Mouse (Mus musculus) embryonic facial prominence, embryonic 12.5 days (tissue): Measurements from ENCODE around the gene Prdm15. TPM values are rescaled to one million over a fixed set of nuclear protein-coding genes. Genes with fewer than 3 reads are reported as not detected.

Source experiments
- ATAC-seq: fragments of 200-750 bp; cut with Nextera tagmentation; 2 replicates; pipeline ENCODE4 v1.8.0; 2017; ENCODE audit not compliant: insufficient number of reproducible peaks, insufficient read depth, low FRiP score, low TSS enrichment
- H3K27ac ChIP-seq: fragments of 300-500 bp; sonication (generic); 2 replicates; pipeline ENCODE4 v1.5.1; 2016; ENCODE audit warnings: mild to moderate bottlenecking
- H3K27me3 ChIP-seq: fragments of 300-500 bp; sonication (generic); 2 replicates; pipeline ENCODE4 v1.6.1; 2016; ENCODE audit warnings: mild to moderate bottlenecking, moderate library complexity
- H3K36me3 ChIP-seq: fragments of 300-500 bp; sonication (generic); 2 replicates; pipeline ENCODE4 v1.6.1; 2016; ENCODE audit warnings: mild to moderate bottlenecking
- H3K4me1 ChIP-seq: fragments of 300-500 bp; sonication (generic); 2 replicates; pipeline ENCODE4 v1.6.1; 2016
- H3K4me2 ChIP-seq: fragments of 300-500 bp; sonication (generic); replicated peaks from 2 replicates; pipeline ENCODE4 v1.6.1; 2016; ENCODE audit warnings: mild to moderate bottlenecking, moderate library complexity
- H3K4me3 ChIP-seq: fragments of 300-500 bp; sonication (generic); 2 replicates; pipeline ENCODE4 v1.5.1; 2016; ENCODE audit warnings: mild to moderate bottlenecking
- H3K9ac ChIP-seq: fragments of 300-500 bp; sonication (generic); 2 replicates; pipeline ENCODE4 v1.6.1; 2016; ENCODE audit warnings: mild to moderate bottlenecking, moderate library complexity
- H3K9me3 ChIP-seq: fragments of 300-500 bp; sonication (generic); 2 replicates; pipeline ENCODE4 v1.6.1; 2016; ENCODE audit warnings: mild to moderate bottlenecking, moderate library complexity
- WGBS: fragments of 180-500 bp; shearing (Covaris S2); methylation state at CpG from one replicate; pipeline ENCODE4 v1.1.7; 2016; 5-methylcytosine and 5-hydroxymethylcytosine counted together
- polyA plus RNA-seq: library from polyadenylated mRNA; unstranded; fragments of >200 nt; fragmentation: Nextera tagmentation; extraction: Ambion mirVana; gene quantifications from 2 replicates; pipeline ENCODE4 v1.2.1, GENCODE M21; 2016

Prdm15 gene
- polyA plus RNA-seq, 1 experiment from 2014 or later, result 15.7 TPM

GRCm38 (mm10) chr16:97863932-97864467, 12.3 kb upstream of the Prdm15 start:
- no peak overlapping the region for H3K9ac ChIP-seq
- H3K36me3 ChIP-seq, result 0 out of 2 replicates have a peak, but pooled peaks cover 20% of the 10 kb centered on the region
- H3K4me1 ChIP-seq, result no peaks in the 10 kb centered on the region
- no peak for ATAC-seq
- 85% methylated on average over 3 of the region's 3 CpGs for WGBS
- no peaks in the 10 kb centered on the region for H3K9me3 ChIP-seq
- H3K27ac ChIP-seq, result no peak overlapping the region
- H3K27me3 ChIP-seq, result no peaks in the 10 kb centered on the region
- H3K4me2 ChIP-seq, result no peak overlapping the region
- no peak overlapping the region for H3K4me3 ChIP-seq

GRCm38 (mm10) chr16:97856050-97856449, 4.4 kb upstream of the Prdm15 start:
- H3K4me3 ChIP-seq, result no peak overlapping the region
- H3K36me3 ChIP-seq, result no peaks in the 10 kb centered on the region
- H3K27me3 ChIP-seq, result no peaks in the 10 kb centered on the region
- no peak overlapping the region for H3K27ac ChIP-seq
- ATAC-seq, result no peak
- peaks cover 7% of the 10 kb centered on the region for H3K4me1 ChIP-seq
- H3K9ac ChIP-seq, result no peak overlapping the region
- H3K4me2 ChIP-seq, result no peak overlapping the region
- no peaks in the 10 kb centered on the region for H3K9me3 ChIP-seq

DNA sequence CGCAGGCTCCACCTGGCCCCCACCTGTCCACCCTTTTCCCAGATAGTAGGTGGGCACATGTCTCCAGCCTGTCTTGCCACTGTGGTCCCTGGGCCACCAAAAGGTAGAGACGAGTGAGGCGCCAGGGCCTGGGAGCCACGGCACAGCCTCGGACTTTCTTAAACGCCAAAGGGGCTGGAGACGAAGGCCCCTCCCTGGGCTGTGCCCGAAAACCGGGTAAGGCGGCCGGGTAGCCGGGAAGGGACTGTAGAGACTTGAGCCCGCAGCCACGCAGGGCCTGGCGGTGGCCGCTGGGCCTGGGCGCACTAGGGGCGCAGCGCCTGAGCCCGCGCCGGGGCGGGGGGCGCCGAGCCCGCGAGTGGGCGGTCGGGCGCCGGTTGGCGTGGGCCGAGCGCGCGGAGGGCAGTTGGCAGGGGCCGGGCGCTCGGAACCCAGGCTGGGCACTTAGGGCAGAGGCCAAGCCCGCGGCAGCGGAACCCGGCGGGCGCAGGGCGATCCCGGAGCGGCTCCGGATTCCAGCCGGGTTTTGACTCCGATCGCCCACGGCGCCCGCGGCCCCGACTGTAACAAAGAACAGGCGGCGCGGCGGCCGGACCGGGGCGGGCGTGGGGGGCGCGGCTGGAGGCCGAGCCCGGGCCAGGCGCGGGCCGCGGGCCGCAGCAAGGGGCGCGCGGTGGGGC, 449 bp downstream of the Prdm15 start:
- under 1% methylated on average over 73 of the region's 77 CpGs for WGBS
- Histone ChIP-seq H3K27ac (peak overlapping the region; percentile 98), H3K4me1 (peaks cover 14% of the 10 kb centered on the region), H3K4me3 (peak overlapping the region; percentile 82), H3K9me3 (no peaks in the 10 kb centered on the region), H3K36me3 (0 out of 2 replicates have a peak, but pooled peaks cover 11% of the 10 kb centered on the region), H3K4me2 (peak overlapping the region; percentile 69), H3K9ac (peak overlapping the region; percentile 96), H3K27me3 (no peaks in the 10 kb centered on the region)
- peak; percentile 91 for ATAC-seq

DNA sequence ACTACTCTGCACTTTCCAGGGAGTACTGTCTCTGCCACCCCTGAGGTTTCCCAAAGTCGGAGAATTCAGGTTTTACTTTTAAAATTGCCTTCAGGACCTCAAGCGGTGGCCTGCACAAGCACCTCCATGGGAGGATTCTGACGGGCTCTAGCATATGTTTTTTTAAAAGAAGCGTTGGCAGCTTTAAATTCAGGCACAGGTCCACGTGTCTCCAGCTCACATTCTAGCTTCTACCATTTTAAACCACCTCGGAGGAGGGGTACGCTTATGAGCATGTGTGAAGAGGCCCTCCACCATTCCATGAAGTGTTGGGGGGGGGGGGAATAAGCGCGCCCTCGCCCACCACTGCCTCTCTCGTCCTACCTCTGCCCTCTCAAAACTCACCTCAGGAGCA, 986 bp downstream of the Prdm15 start:
- 0 out of 2 replicates have a peak, but pooled peaks cover 17% of the 10 kb centered on the region for H3K36me3 ChIP-seq
- peak overlapping the region; percentile 82 for H3K4me3 ChIP-seq
- H3K9me3 ChIP-seq, result no peaks in the 10 kb centered on the region
- H3K4me2 ChIP-seq, result peak overlapping the region; percentile 69
- WGBS, result 0% methylated on average over 9 of the region's 11 CpGs
- H3K9ac ChIP-seq, result peak overlapping the region; percentile 96
- H3K27ac ChIP-seq, result peak overlapping the region; percentile 98
- H3K27me3 ChIP-seq, result no peaks in the 10 kb centered on the region
- ATAC-seq, result peak; percentile 48
- H3K4me1 ChIP-seq, result peaks cover 14% of the 10 kb centered on the region

DNA sequence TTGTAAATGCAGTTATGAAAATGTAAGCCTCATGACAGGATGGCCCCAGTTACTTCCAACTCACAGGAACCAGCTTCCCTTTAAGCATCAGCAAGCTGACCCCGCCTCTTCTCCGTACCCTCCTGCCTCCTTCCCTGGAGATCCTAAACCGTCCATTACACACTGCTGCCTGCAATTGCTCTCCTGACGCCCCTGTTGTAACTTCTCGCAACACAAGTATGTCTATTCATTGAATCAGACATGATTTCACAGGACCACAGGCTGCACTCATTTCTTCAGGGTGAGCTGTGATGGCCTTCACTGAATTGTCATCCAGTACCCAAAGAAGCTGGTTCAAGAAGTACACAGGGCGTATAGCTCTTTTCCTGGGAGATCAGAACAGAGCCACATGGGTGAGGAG, 2.8 kb downstream of the Prdm15 start:
- no peaks in the 10 kb centered on the region for H3K27me3 ChIP-seq
- 79% methylated on average over 6 of the region's 6 CpGs for WGBS
- peaks cover 14% of the 10 kb centered on the region for H3K4me1 ChIP-seq
- no peak overlapping the region for H3K27ac ChIP-seq
- no peak overlapping the region for H3K4me2 ChIP-seq
- no peaks in the 10 kb centered on the region for H3K9me3 ChIP-seq
- ATAC-seq, result no peak
- H3K9ac ChIP-seq, result no peak overlapping the region
- H3K36me3 ChIP-seq, result 0 out of 2 replicates have a peak, but pooled peaks cover 19% of the 10 kb centered on the region
- no peak overlapping the region for H3K4me3 ChIP-seq

- Histone ChIP-seq H3K4me3 (no peak overlapping the region), H3K27me3 (no peaks in the 10 kb centered on the region), H3K36me3 (peaks cover 24% of the 10 kb centered on the region; the same call in 1 of the 2 replicates), H3K9ac (no peak overlapping the region), H3K4me2 (no peak overlapping the region), H3K27ac (no peak overlapping the region), H3K9me3 (no peaks in the 10 kb centered on the region), H3K4me1 (peaks cover 7% of the 10 kb centered on the region)
- ATAC-seq, result no peak
- 87% methylated on average over 12 of the region's 12 CpGs for WGBS
These were observed 6.4 kb downstream of the Prdm15 start for GRCm38 (mm10) chr16:97844967-97845937.

DNA sequence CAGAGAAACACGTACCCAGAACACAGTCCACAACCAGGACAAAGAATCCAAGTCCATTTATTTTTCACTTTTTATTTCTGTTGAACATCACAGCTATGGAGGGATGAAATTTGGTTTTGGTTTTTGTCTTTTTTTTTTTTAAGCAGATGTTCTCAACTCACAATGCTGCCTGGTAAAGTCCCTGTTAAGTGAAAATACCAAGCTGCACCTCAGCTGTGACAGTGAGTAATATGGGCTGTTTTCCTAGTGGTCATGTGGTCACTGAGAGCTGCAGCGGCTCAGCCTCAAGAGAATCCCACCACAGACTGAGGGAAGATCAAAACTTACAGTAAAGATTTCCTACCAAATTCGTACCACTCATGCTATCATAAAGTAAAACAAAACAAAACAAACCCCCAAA, 19.5 kb downstream of the Prdm15 start:
- H3K9ac ChIP-seq, result no peak overlapping the region
- 87% methylated on average over 3 of the region's 3 CpGs for WGBS
- no peaks in the 10 kb centered on the region for H3K9me3 ChIP-seq

DNA sequence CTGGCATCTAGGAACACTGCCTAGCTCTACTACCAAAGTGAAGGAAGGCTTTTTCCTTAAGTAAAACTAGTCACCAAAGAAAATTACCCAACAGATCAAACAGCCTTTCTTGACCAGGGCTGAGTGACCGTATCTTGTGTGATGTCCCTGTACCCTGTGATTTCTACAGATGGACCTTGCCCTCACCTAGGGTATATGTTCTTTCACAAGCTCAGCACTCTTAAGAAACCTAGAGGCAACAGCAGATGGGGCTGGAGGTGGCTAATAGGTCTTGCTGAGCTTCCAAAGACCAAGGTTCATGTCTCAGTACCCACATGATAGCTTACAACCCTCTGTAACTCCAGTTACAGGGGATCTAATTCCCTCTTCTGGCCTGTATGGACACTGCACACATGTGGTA, 23.4 kb downstream of the Prdm15 start:
- WGBS, result 100% methylated on average over 1 of the region's 1 CpGs
- Histone ChIP-seq H3K36me3 (peaks cover 57% of the 10 kb centered on the region), H3K27me3 (no peaks in the 10 kb centered on the region), H3K4me2 (no peak overlapping the region), H3K9me3 (no peaks in the 10 kb centered on the region), H3K4me3 (no peak overlapping the region), H3K27ac (no peak overlapping the region), H3K4me1 (no peaks in the 10 kb centered on the region), H3K9ac (no peak overlapping the region)
- ATAC-seq, result no peak

More for the DNA sequence above, 19.5 kb downstream of the Prdm15 start:
- Histone ChIP-seq H3K4me2 (no peak overlapping the region), H3K4me3 (no peak overlapping the region), H3K36me3 (peaks cover 81% of the 10 kb centered on the region), H3K27me3 (no peaks in the 10 kb centered on the region), H3K27ac (no peak overlapping the region), H3K4me1 (no peaks in the 10 kb centered on the region)
- ATAC-seq, result no peak

- WGBS, result 91% methylated on average over 6 of the region's 6 CpGs
- ATAC-seq, result no peak
- H3K4me1 ChIP-seq, result no peaks in the 10 kb centered on the region
- no peak overlapping the region for H3K4me2 ChIP-seq
- H3K27ac ChIP-seq, result no peak overlapping the region
- H3K27me3 ChIP-seq, result no peaks in the 10 kb centered on the region
- H3K9ac ChIP-seq, result no peak overlapping the region
- no peak overlapping the region for H3K4me3 ChIP-seq
- H3K9me3 ChIP-seq, result no peaks in the 10 kb centered on the region
- H3K36me3 ChIP-seq, result peaks cover 50% of the 10 kb centered on the region
These were observed 28.2 kb downstream of the Prdm15 start for GRCm38 (mm10) chr16:97823311-97824007.

DNA sequence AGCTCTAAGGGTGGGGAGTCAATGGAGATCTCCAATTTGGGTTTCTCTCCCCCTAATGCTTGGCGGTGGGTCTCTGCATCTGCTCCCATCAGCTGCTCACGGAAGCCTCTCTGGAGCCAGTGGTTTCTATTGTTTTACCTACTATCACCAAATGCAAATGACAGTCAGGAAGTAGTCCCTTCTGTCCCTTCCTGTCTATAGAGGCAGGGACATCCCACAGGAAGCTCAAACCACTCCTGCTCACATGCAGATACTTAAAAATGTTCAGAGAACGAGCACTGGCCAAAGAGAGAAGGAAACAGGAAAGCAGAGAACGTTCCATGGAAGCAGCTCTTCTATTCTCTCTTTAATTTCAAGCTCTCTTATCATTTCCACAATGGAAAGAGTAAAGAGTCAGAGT, 32.1 kb downstream of the Prdm15 start:
- Histone ChIP-seq H3K36me3 (peaks cover 62% of the 10 kb centered on the region), H3K4me3 (no peak overlapping the region), H3K27ac (no peak overlapping the region), H3K4me1 (no peaks in the 10 kb centered on the region), H3K9me3 (no peaks in the 10 kb centered on the region), H3K4me2 (no peak overlapping the region), H3K9ac (no peak overlapping the region), H3K27me3 (no peaks in the 10 kb centered on the region)
- WGBS, result 82% methylated on average over 4 of the region's 4 CpGs
- ATAC-seq, result no peak

DNA sequence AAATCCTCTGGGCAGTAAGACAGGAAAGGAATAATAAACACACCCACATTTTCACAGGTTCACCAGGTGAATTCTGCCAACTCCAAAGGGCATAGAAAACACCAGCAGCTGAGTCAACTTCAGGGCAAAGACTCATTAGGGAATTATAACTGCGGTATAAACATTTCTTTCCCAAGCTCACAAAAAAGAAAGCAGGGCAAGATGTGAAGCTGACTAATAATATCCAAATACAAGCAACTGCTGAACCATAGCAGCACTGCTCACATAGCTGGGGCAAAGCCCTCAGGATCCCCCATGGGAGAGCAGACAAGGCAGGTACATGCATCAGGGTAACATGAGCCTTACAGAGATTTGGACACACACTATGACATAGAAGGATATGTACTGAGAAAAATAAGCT, 34.2 kb downstream of the Prdm15 start:
- Histone ChIP-seq H3K27ac (no peak overlapping the region), H3K4me2 (no peak overlapping the region), H3K27me3 (no peaks in the 10 kb centered on the region), H3K4me3 (no peak overlapping the region), H3K4me1 (no peaks in the 10 kb centered on the region), H3K36me3 (peaks cover 77% of the 10 kb centered on the region), H3K9ac (no peak overlapping the region), H3K9me3 (no peaks in the 10 kb centered on the region)
- no peak for ATAC-seq
- 76% methylated on average over 1 of the region's 1 CpGs for WGBS
